Mouse (Mus musculus): ENCODE measurements around the gene Hoxb9.

DNA sequence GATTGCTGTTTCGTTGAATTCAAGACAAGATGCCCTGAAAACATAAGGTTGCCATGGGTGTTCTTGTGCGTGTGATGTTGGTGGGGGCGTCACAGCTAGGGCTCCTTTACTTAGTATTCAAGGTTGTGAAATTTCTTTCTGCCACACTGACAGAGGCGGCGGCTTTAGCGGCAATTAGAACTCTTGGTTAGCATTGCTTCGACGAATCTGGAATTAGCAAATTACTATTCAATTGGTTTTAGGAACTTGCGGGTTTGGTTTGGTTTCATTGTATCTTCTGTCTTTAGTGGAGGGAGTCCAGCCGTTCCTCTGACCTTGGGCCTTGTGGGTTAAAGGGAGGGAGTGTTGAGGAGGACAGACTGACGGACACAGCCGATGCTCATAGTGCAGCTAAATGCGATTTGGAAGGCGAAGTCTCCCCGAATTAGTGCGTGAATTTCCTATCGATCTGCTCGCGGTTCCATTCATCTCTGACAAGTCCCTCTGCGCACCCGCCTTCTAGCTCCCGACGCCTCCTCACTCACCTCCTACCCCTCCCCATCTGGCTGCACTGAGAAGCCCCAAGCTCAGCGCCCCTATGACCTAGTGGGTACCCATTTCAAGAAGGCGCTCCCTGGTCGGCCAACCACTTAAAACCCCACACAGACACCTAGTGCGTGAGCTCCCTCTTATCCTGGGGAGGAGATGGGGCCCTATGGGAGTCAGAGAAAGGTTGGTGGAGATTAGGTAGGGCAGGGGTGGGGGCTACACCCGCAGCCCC is 46.5 kb downstream of the Hoxb9 start, which contains the start of gene Hoxb4:
- TF ChIP-seq CTCF (IDR thresholded peaks at IDR 0.05; ENCODE audit: control insufficient read depth, insufficient read depth, insufficient read length), result no peak
- TF ChIP-seq USF1 (IDR thresholded peaks at IDR 0.05; ENCODE audit: low read depth), result no peak
- no peak for TF ChIP-seq MAX (IDR thresholded peaks at IDR 0.05)
- TF ChIP-seq MYOD1 (IDR thresholded peaks at IDR 0.05; ENCODE audit: control insufficient read depth, insufficient read length, low read depth), result no peak

Measured in C2C12 (cell line).